Mouse (Mus musculus) 3134 (cell line): Measurements from ENCODE around the gene Olfr742.

ENCODE experiments used
- DNase-seq: peaks from one replicate; pipeline ENCODE4 v3.0.0-alpha.2; 2011; ENCODE audit warnings: low spot score; ENCODE audit not compliant: insufficient read length; ENCODE audit errors: extremely low read depth

Gene Olfr742

DNA sequence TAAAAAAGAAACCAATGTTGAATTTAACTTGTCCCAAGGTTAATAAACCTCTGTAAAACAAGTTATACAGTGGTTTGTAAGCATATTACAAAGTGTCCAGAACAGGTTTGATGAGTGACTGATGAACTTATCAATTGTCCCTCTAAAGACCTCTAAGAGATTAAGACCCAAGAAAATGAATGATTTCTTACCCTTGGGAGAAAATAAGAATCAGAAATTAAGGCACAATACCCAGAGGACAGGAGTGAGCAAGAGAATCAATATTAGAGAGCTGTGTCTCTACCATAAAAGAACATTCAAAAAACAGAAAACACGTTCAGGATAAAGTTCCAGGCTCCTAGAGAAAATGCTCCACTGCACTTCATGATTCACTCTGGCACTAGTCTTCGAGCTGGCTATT lies at the start of gene Olfr742:
Olfr742 (plus strand) TSS at position 301 of the 400 bp plus-strand sequence.
- DNase-seq, result no peak

DNA sequence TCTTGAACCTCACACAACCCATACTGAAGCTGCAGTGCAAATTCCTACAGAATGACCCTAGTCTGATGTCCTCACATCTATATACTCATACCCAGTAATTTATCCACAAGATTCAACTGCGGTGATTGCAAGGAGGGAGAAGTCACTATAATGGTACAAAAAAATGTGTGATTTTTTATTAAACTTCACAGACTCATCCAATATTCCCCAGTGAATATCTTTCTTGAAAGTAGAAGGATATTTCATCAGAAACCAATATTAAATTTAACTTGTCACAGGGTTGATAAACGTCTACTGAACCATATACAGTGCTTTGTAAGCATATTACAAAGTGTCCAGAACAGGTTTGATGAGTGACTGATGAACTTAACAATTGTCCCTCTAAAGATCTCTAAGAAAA lies 31.0 kb upstream of the Olfr742 start, which contains the start of gene Olfr741:
Olfr741 (plus strand) TSS at position 301 of the 400 bp plus-strand sequence.
- DNase-seq, result no peak

DNA sequence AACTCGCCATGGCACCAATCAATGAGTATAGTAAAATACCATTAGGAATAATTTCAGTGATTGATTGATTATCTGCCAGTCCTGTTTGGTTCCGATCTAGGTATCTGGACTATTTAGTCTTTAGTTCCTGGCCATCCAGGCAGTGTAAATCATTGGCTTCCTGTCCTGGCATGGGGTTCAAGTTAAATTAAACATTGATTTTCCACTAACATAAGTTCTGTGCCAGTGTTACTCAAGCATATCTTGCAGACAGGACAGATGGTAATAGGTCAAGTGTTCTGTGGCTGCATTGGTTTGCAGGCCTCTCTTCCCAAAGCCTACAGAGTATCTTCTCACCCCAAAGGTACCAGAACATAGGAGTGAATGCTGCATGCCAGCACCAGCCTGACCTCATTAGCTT lies 25.0 kb upstream of the Olfr742 start:
- DNase-seq, result no peak

DNA sequence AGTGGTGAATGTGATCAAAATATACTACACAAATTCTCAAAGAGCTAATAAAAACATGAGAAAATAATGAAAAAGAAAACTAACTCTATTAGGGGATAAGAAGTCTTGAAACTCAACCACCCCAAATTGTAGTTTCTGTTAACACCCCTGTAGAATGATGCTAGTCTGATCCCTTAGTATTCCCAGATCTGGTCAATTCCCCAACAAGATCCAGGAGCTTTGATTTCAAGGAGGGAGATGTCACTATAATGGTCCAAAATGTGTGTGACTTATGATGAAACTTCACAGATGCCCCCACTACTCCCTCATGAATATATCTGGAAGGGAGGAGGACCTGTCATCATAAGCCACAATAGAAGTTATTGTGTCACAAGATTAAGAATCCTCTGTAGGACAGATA lies 18.1 kb downstream of the Olfr742 start, which contains the start of gene Olfr743:
Olfr743 (plus strand) TSS at position 301 of the 400 bp plus-strand sequence.
- DNase-seq, result no peak

DNA sequence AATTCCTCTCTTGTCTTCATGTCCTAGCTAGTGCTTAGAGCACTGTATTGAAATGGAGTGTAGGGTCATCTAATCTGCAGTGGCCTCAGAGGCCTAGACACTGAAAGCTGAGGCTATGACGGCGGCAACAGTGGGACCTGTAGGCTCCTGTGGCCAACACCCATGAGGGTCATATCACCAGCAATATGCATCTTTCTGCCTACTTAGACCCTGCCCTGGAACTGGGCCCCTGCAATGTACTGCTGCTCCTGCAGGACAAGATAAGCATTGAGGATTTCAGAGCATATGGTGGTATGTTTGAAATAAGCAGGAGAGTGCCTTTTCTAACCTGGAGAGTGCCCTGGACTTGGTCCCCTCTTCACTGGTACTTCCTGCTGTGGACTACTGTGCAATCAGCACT lies 49.3 kb downstream of the Olfr742 start:
- no peak for DNase-seq
